Mouse (Mus musculus) olfactory bulb, adult 2 months (tissue): Measurements from ENCODE around the gene Twnk.

Experiments used
- CTCF ChIP-seq: fragments of 200-500 bp; IDR thresholded peaks from 2 replicates; pipeline ENCODE4 v1.5.1; 2012; ENCODE audit warnings: low read depth, mild to moderate bottlenecking, low read length, moderate library complexity; ENCODE audit not compliant: insufficient read depth
- POLR2A ChIP-seq: fragments of 200-500 bp; IDR thresholded peaks from 2 replicates; pipeline ENCODE4 v1.6.1; 2012; ENCODE audit warnings: mild to moderate bottlenecking, low read depth, low read length, moderate library complexity; ENCODE audit not compliant: insufficient read depth

GRCm38 (mm10) chr19:45013581-45014225 is 8.2 kb downstream of the Twnk start:
- TF ChIP-seq POLR2A, result no peak
- no peak for TF ChIP-seq CTCF
